Mouse (Mus musculus): ENCODE data around the gene Fam124a. TPM values are rescaled to one million over a fixed set of nuclear protein-coding genes. Genes with fewer than 3 reads are reported as not detected.

Fam124a gene
- 3.7 TPM for polyA plus RNA-seq (2014; fragmentation: Illumina TruSeq; extraction: RNeasy Lipid Tissue Mini Kit (QIAGEN cat#74804))

DNA sequence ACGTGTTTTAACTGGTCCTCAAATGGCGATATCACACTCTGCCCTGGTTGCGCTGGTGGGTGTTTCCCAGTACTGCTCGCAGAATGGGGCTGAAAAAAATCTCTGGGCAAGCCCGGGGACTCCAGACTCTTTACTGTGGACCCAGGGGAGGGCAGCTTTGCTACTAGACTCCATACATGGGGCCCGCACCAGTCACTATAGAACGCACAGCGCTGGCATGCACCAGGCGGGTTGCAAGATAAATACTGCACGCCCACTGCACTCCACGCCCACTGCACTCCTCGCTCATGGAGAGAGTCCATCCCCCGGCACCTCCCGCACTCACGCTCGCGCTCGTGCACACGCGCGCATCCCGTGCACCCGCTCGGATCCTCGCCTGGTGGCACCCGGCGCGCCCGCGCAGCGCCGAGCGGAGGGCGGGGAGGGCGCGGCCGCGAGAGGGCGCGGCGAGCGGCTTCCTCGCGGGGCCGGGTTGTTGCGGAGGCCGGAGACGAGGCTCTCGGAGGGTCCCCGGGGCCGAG, at the start of gene Fam124a:
Gene Fam124a (plus strand): TSS at position 429 of the 521 bp plus-strand sequence.

DNA sequence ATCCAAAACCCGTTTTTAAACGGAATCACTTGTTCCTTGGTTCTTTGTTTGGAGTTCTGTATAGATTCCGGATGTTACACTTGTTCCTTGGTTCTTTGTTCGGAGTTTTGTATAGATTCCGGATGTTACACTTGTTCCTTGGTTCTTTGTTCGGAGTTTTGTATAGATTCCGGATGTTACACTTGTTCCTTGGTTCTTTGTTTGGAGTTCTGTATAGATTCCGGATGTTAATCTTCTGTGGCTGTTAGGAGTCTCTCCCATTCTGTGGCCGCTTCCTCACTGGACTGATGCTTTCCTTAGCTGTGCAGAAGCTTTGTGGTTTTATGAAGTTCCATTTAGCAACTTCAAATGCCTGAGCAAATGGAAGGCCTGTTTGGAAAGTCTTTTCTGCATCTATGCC, 11.3 kb downstream of the Fam124a start, which contains the start of gene Gm4131:
Gene Gm4131 (minus strand): TSS at position 101 of the 400 bp plus-strand sequence.

Other genes with a start within 250 kb of the Fam124a start
- not detected for gene Gucy1b2, start 99.4 kb upstream of the Fam124a start, polyA plus RNA-seq (2014; fragmentation: Illumina TruSeq; extraction: RNeasy Lipid Tissue Mini Kit (QIAGEN cat#74804))
- gene Gm4131, start 11.2 kb downstream of the Fam124a start, polyA plus RNA-seq (2014; fragmentation: Illumina TruSeq; extraction: RNeasy Lipid Tissue Mini Kit (QIAGEN cat#74804)), result not detected
- gene Serpine3, start 107.9 kb downstream of the Fam124a start, polyA plus RNA-seq (2014; fragmentation: Illumina TruSeq; extraction: RNeasy Lipid Tissue Mini Kit (QIAGEN cat#74804)), result not detected
- gene Ints6, start 205.4 kb downstream of the Fam124a start, polyA plus RNA-seq (2014; fragmentation: Illumina TruSeq; extraction: RNeasy Lipid Tissue Mini Kit (QIAGEN cat#74804)), result 127 TPM

Data from ovary, adult 10 weeks (tissue).